Mouse (Mus musculus) stomach, embryonic 14.5 days (tissue): ENCODE data around the gene Tarsl2. TPM values are rescaled to one million over a fixed set of nuclear protein-coding genes. Genes with fewer than 3 reads are reported as not detected.

Experiments used
- ATAC-seq: fragments of 200-750 bp; cut with Nextera tagmentation; 2 replicates; pipeline ENCODE4 v1.8.0; 2017; ENCODE audit warnings: low read depth, moderate TSS enrichment; ENCODE audit not compliant: insufficient number of reproducible peaks, insufficient read depth, low FRiP score
- H3K27ac ChIP-seq: fragments of 300-500 bp; sonication (generic); 2 replicates; pipeline ENCODE4 v1.5.1; 2014; ENCODE audit warnings: mild to moderate bottlenecking, low read length, moderate library complexity, mixed read lengths
- H3K27me3 ChIP-seq: fragments of 300-500 bp; sonication (generic); 2 replicates; pipeline ENCODE4 v1.6.1; 2014; ENCODE audit warnings: low read length, control low read depth, mixed read lengths; ENCODE audit not compliant: control insufficient read depth, insufficient read depth
- H3K36me3 ChIP-seq: fragments of 300-500 bp; sonication (generic); 2 replicates; pipeline ENCODE4 v1.6.1; 2014; ENCODE audit warnings: mild to moderate bottlenecking, control low read depth, low read length, moderate library complexity, mixed read lengths; ENCODE audit not compliant: control insufficient read depth, insufficient read depth
- H3K4me1 ChIP-seq: fragments of 300-500 bp; sonication (generic); 2 replicates; pipeline ENCODE4 v1.6.1; 2014; ENCODE audit warnings: low read length, control low read depth, mixed read lengths; ENCODE audit not compliant: control insufficient read depth, insufficient read depth
- H3K4me2 ChIP-seq: fragments of 300-500 bp; sonication (generic); replicated peaks from 2 replicates; pipeline ENCODE4 v1.6.1; 2014; ENCODE audit warnings: low read depth, low read length, control low read depth
- H3K4me3 ChIP-seq: fragments of 300-500 bp; sonication (generic); 2 replicates; pipeline ENCODE4 v1.5.1; 2014; ENCODE audit warnings: low read depth, low read length, control low read depth
- H3K9ac ChIP-seq: fragments of 300-500 bp; sonication (generic); replicated peaks from 2 replicates; pipeline ENCODE4 v1.6.1; 2014; ENCODE audit warnings: low read depth, mild to moderate bottlenecking, control low read depth, low read length, moderate library complexity, mixed read lengths
- H3K9me3 ChIP-seq: fragments of 300-500 bp; sonication (generic); 2 replicates; pipeline ENCODE4 v1.6.1; 2016; ENCODE audit warnings: low read depth, low read length, control low read depth; ENCODE audit not compliant: control insufficient read depth
- WGBS: fragments of 180-500 bp; shearing (Covaris S2); extraction: QIAGEN DNeasy Blood & Tissue Kit; methylation state at CpG from one replicate; pipeline ENCODE4 v1.1.7; 2014; 5-methylcytosine and 5-hydroxymethylcytosine counted together
- polyA plus RNA-seq: library from polyadenylated mRNA; unstranded; fragments of >200 nt; fragmentation: Nextera tagmentation; extraction: Ambion mirVana; gene quantifications from 2 replicates; pipeline ENCODE4 v1.2.1, GENCODE M21; 2014

Tarsl2 gene
- polyA plus RNA-seq, 1 experiment from 2014 or later, result 9.1 TPM

DNA sequence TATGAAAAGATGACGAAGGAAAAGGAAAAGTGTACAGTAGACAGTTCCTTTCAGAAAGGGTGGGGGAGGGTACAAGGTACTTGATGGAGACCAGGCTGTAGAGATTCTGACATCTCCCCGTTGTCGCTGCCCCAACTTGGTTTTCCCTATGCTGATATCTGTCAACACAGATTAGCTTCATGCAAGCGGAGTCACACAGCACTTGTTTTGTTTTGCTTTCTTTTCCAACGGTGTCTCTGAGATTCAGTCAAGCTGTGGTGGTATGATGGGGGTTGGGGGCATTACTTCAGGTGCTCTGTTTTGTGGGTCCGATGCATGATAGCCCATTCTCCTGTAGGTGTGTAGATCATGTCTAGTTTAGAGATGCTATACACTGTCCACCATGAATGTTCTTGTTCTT, 22.8 kb downstream of the Tarsl2 start:
- WGBS, result 90% methylated on average over 6 of the region's 6 CpGs
- Histone ChIP-seq H3K27me3 (no peaks in the 10 kb centered on the region), H3K4me2 (no peak overlapping the region), H3K9me3 (no peaks in the 10 kb centered on the region), H3K9ac (no peak overlapping the region), H3K27ac (no peak overlapping the region), H3K36me3 (no peaks in the 10 kb centered on the region), H3K4me1 (no peaks in the 10 kb centered on the region), H3K4me3 (no peak overlapping the region)
- ATAC-seq, result no peak

DNA sequence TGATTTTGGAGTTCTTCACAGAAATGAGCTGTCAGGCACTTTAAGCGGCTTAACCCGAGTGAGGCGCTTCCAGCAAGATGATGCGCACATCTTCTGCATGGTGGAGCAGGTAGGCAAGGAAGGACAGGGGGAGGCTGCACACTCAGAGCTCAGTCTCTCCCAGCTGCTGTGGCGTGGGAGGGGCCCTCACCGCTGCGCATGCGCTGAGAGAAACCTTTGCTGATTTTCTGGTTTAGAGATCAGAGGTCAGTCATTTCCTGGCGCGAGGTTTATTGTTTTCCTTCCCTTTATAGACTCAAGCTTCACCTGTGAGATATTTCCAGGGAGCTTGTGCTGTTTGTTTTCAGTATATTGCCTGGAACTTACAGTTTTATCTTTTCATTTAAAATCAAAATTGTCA, 33.4 kb downstream of the Tarsl2 start:
- Histone ChIP-seq H3K4me3 (no peak overlapping the region), H3K4me1 (no peaks in the 10 kb centered on the region), H3K27me3 (no peaks in the 10 kb centered on the region), H3K4me2 (no peak overlapping the region), H3K9me3 (no peaks in the 10 kb centered on the region), H3K27ac (no peak overlapping the region), H3K9ac (no peak overlapping the region), H3K36me3 (no peaks in the 10 kb centered on the region)
- WGBS, result 70% methylated on average over 10 of the region's 10 CpGs
- no peak for ATAC-seq

DNA sequence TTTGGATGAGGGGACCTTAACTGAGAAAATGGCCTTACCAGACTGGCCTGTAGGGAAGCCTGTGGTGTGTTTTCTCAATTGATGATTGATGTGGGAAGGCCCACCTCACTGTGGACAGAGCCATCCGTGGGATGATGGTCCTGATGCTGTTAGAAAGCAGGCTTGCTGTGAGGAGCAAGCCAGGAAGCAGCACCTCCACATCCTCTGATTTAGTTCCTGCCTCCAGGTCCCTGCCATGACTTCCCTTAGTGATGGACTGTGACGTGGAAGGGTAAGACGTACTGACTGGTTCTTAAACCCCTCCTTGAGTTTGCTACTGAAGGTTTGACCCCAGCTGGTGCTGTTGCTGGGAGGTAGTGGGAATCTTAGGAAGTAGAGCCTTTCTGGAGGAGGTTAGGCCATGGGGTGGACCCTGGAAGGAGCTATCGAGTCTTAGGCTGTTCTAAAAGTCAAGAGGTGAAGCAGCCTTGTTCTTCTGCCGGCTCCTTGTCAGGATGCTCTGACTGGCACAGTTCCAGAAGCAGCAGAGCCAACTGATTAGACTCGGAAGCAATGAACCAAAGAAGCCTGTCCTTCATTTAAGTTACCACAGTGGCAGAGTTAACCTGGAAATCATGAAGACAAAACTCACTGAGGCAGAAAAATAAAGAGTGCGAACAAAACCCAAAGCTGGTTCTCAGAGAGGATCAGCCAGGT, 34.4 kb downstream of the Tarsl2 start:
- no peak overlapping the region for H3K4me3 ChIP-seq
- no peaks in the 10 kb centered on the region for H3K36me3 ChIP-seq
- H3K27me3 ChIP-seq, result no peaks in the 10 kb centered on the region
- H3K4me2 ChIP-seq, result no peak overlapping the region
- H3K9ac ChIP-seq, result no peak overlapping the region
- no peaks in the 10 kb centered on the region for H3K4me1 ChIP-seq
- ATAC-seq, result no peak
- H3K9me3 ChIP-seq, result no peaks in the 10 kb centered on the region
- WGBS, result 73% methylated on average over 7 of the region's 7 CpGs
- no peak overlapping the region for H3K27ac ChIP-seq

DNA sequence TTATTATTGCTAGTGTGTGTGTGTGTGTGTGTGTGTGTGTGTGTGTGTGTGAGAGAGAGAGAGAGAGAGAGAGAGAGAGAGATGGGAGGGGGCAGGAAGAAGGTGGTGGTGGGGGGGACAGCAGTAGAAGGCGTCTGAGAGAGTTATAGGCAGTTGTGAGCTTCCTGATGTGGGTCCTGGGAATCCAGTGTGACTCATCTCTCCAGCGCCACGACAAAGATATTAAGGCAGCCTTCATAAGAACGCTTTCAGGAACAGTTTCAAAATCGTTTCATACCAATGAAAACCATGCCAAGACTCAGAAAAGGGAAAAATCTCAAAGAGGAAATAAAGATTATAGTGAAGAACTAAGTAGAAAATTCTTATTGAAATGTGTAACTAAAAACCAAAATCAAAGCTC, 36.5 kb downstream of the Tarsl2 start:
- H3K9ac ChIP-seq, result no peak overlapping the region
- H3K27ac ChIP-seq, result no peak overlapping the region
- ATAC-seq, result no peak
- no peaks in the 10 kb centered on the region for H3K9me3 ChIP-seq
- 62% methylated on average over 5 of the region's 5 CpGs for WGBS
- no peaks in the 10 kb centered on the region for H3K36me3 ChIP-seq
- H3K4me1 ChIP-seq, result no peaks in the 10 kb centered on the region
- no peak overlapping the region for H3K4me3 ChIP-seq
- no peak overlapping the region for H3K4me2 ChIP-seq
- no peaks in the 10 kb centered on the region for H3K27me3 ChIP-seq

DNA sequence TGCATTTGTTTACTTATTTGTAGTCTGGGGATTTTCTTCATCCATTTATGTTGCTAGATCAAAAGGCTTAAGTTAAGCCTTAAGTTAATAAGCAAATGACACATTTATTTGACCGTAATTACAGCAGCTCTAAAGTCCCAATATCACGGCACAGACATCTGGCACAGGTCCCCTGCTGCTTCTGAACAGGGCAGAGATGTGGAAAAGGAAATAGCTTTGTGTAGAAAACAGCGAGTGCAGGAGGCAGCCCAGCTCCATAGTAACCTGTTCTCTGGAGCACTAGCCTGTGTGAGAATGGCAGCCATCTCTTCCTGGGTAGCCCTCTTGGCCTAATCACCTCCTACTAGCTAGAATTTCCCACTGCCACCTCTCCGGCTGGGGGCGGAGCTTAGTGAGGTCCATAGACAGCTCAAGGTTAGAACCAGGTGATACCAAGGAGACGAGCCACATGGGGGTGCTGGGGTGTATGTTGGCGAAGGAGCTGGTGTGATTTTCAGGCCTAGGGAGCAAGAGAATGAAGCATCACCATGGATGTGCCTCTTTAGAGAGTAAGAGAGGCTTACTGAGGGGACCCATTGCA, 39.6 kb downstream of the Tarsl2 start:
- H3K27ac ChIP-seq, result no peak overlapping the region
- no peak overlapping the region for H3K9ac ChIP-seq
- H3K4me2 ChIP-seq, result no peak overlapping the region
- no peaks in the 10 kb centered on the region for H3K4me1 ChIP-seq
- WGBS, result 63% methylated on average over 7 of the region's 7 CpGs
- H3K9me3 ChIP-seq, result no peaks in the 10 kb centered on the region
- no peak overlapping the region for H3K4me3 ChIP-seq
- H3K27me3 ChIP-seq, result no peaks in the 10 kb centered on the region
- no peaks in the 10 kb centered on the region for H3K36me3 ChIP-seq
- no peak for ATAC-seq

DNA sequence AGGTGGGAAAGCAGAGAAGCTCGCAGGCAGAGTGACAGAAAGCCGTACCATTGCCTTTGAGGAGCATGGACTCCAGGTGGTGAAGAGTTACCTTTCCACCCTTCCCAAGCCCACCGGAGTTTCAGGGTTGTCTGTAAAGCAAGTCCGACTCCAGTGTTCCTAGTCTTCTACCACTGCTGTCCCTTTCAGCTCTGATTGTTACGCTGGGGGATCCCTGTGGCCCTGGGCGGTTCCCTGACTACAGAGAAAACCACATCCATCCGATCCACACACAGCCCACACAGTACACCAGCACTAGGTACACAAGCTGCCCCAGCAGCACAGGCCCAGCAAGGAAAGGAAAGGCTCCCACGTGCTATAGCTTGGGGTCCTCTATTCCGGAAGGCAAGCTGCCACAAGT, 42.0 kb downstream of the Tarsl2 start:
- 92% methylated on average over 9 of the region's 9 CpGs for WGBS

DNA sequence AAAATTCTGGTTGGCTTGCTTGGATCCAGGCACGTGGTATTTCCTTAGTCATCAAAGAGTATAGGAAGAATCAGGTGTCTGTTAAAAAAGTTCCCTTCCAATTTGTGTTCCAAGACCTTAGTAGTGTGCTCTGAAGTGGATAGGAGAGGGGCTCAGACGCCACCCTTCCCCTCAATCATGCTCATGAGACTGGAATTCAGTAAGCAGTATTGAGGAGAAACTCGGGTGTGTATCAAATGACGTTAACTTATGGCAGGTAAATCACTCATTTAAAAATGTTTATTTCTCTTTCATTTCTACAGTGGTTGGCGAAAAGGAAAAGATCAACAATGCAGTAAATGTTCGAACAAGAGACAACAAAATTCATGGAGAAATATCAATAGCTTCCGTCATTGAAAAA, 46.2 kb downstream of the Tarsl2 start, which contains the start of gene Tm2d3:
Tm2d3 (plus strand) TSS at position 301 of the 400 bp plus-strand sequence.
- 81% methylated on average over 7 of the region's 7 CpGs for WGBS

More for the DNA sequence above, 42.0 kb downstream of the Tarsl2 start:
- H3K4me1 ChIP-seq, result no peaks in the 10 kb centered on the region
- no peak overlapping the region for H3K9ac ChIP-seq
- H3K4me3 ChIP-seq, result no peak overlapping the region
- no peaks in the 10 kb centered on the region for H3K36me3 ChIP-seq
- H3K27me3 ChIP-seq, result no peaks in the 10 kb centered on the region
- H3K4me2 ChIP-seq, result no peak overlapping the region
- H3K27ac ChIP-seq, result no peak overlapping the region
- no peak for ATAC-seq
- no peaks in the 10 kb centered on the region for H3K9me3 ChIP-seq

DNA sequence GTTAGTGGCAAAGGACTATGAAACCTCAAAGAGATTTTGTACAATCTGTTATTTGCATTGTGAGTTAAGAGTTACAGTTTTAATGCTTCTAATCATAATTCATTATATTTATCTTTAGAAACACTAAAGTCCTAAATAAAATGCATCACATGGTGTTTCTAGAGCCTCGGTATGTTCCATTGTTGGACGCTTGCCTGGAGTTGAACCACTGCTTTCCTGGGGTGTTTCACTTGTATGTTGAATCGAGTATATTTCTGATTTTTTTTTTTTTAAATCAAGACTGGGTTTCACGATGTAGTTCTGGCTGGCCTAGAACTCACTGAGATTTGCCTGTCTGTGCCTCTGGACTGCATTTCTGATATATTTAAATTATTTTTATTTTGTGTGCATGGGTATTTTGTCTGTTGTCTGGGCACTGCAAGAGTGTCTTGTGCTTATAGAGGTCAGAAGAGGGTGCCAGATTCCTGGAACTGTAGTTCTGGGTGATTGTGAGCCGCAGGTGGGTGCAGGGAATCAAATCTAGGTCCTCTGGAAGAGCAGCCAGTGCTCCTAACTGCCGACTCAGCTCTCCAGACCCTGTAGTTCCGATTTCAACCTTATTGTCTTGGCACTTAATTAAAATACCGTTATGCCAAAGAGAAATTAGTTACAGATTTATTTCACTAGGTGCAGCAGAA, 47.4 kb downstream of the Tarsl2 start:
- Histone ChIP-seq H3K4me3 (no peak overlapping the region), H3K4me1 (peaks cover 8% of the 10 kb centered on the region; the same call in 1 of the 2 replicates), H3K9ac (no peak overlapping the region), H3K27me3 (no peaks in the 10 kb centered on the region), H3K36me3 (peaks cover 7% of the 10 kb centered on the region; the same call in 1 of the 2 replicates), H3K9me3 (no peaks in the 10 kb centered on the region), H3K27ac (no peak overlapping the region), H3K4me2 (no peak overlapping the region)
- ATAC-seq, result no peak
- 84% methylated on average over 8 of the region's 8 CpGs for WGBS

More for the DNA sequence above, 46.2 kb downstream of the Tarsl2 start, which contains the start of gene Tm2d3:
- Histone ChIP-seq H3K27ac (no peak within 1 kb of the TSS), H3K9ac (no peak within 1 kb of the TSS), H3K9me3 (no peaks in the 10 kb centered on the region), H3K36me3 (0 out of 2 replicates have a peak, but pooled peaks cover 4% of the 10 kb centered on the region), H3K4me2 (no peak within 1 kb of the TSS), H3K4me1 (peaks cover 8% of the 10 kb centered on the region; the same call in 1 of the 2 replicates), H3K4me3 (no peak within 1 kb of the TSS), H3K27me3 (no peaks in the 10 kb centered on the region)
- no peak for ATAC-seq
